ENCODE assay signal across 14 mouse cellular contexts in genomic region chr8:4458165-4458564, GRCm38 (mm10).
"Had no signal": no experiment of that assay in that cellular context is flagged by ENCODE, and none has a peak within 500 bp of the region (broad histone marks: within the 10 kb centered on the region; RNA-seq: fewer than 3 reads in every experiment).

No protein-coding gene starts in this region.

- ATAC-seq: midbrain, embryonic 13.5 days; midbrain, embryonic 15.5 days had no signal

- DNase-seq: lung, adult 18-20 months; lung, embryonic 14.5 days; lung, postnatal 10 days; lung, postnatal 4 days; right cerebral cortex, postnatal 14 days; thymus, adult 18-20 months; thymus, postnatal 14 days; thymus, postnatal 4 days had no signal

- H3K4me1 ChIP-seq: megakaryocyte, embryonic 14.5 days; midbrain, embryonic 13.5 days; midbrain, embryonic 15.5 days; neural tube, embryonic 12.5 days; stomach, embryonic 15.5 days had no signal

- H3K27me3 ChIP-seq: midbrain, embryonic 13.5 days; midbrain, embryonic 15.5 days; neural tube, embryonic 12.5 days; stomach, embryonic 15.5 days had no signal

- H3K4me2 ChIP-seq: lung, embryonic 14.5 days; midbrain, embryonic 11.5 days; midbrain, embryonic 13.5 days; midbrain, embryonic 15.5 days; neural tube, embryonic 12.5 days; stomach, embryonic 15.5 days had no signal

- H3K36me3 ChIP-seq: midbrain, embryonic 13.5 days; midbrain, embryonic 15.5 days; neural tube, embryonic 12.5 days; stomach, embryonic 15.5 days had no signal

- H3K4me3 ChIP-seq: megakaryocyte, embryonic 14.5 days; midbrain, embryonic 13.5 days; midbrain, embryonic 15.5 days; neural tube, embryonic 12.5 days; stomach, embryonic 15.5 days had no signal

- H3K27ac ChIP-seq: midbrain, embryonic 13.5 days; midbrain, embryonic 15.5 days; neural tube, embryonic 12.5 days; stomach, embryonic 15.5 days had no signal

- H3K9me3 ChIP-seq: megakaryocyte, embryonic 14.5 days; midbrain, embryonic 13.5 days; midbrain, embryonic 15.5 days; neural tube, embryonic 12.5 days; stomach, embryonic 15.5 days had no signal

- H3K9ac ChIP-seq: lung, embryonic 14.5 days; midbrain, embryonic 13.5 days; midbrain, embryonic 15.5 days; neural tube, embryonic 12.5 days; stomach, embryonic 15.5 days had no signal
